Mouse (Mus musculus): ENCODE results near the gene Ccdc59. TPM values are rescaled to one million over a fixed set of nuclear protein-coding genes. Genes with fewer than 3 reads are reported as not detected.

Gene Ccdc59
- 30.2 and 41.7 TPM in 2 replicates for polyA plus RNA-seq (2012; rRNA removed)

DNA sequence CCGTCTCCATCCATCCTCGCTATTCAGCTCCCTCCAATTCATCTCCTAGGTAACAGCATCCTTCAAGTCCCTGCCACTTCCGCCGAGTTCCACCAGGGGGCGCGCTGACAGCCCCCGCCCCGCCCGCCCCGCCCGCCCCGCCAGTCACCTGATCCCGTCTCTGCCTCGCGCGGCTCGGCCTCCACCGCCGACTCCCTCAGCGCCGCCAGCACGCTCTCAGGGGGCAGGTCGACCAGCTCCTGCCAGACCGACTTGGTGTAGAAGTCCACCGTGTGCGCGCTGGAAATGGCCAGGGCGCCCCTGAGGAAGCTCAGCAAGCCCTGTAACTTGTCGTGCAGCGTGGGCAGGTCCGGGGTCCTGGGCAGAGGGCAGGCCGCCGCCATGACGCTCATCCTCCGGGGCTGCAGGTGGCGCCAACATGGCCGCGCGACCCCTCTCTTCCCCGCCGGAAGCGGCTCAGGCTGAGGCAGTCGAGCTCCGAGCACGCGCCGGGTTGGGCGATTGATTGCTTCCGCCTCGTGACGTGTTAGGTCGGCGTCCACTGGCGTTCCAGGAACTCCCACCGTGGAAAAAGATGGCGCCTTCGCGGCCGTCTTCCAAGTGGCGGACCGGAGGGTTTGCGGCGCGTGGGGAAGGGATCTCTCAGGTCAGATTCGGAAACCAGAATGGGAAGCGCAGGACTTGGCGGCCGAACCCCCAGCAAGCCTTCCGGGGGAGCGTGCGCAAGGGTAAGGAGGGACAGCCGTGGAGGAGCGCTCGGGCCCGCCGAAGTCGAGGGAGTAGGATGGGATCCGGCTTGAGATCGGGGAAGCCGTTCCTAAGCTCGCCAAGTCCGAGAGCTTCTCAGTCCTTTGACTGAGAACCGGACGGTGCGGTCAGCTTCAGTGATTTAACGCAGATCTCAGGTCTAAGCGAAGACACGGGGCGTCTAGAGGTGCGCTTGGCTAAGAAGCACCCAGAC, at the start of gene Ccdc59, which contains the start of gene Mettl25:
Gene Ccdc59 (plus strand): TSS at position 140 of the 961 bp plus-strand sequence.
Gene Mettl25 (minus strand): TSS at position 453 of the 961 bp plus-strand sequence.

Other genes with a start within 250 kb of the Ccdc59 start
- 9.9 and 10.8 TPM in 2 replicates for gene Mettl25, start 313 bp downstream of the Ccdc59 start, polyA plus RNA-seq (2012; rRNA removed)